Mouse (Mus musculus) spleen, adult 2 months (tissue): ENCODE data around the gene Pcgf1. TPM values are rescaled to one million over a fixed set of nuclear protein-coding genes. Genes with fewer than 3 reads are reported as not detected.

Experiments used
- DNase-seq, 2 experiments: peaks; one replicate each; pipeline versions ENCODE4 v3.0.0 to v3.0.0-alpha.2; 2012 to 2021; ENCODE audit warnings: low spot score in 2 of 2, low read depth in 1 of 2
- H3K27ac ChIP-seq: fragments of 200-500 bp; 2 replicates; pipeline ENCODE4 v1.5.1; 2012; ENCODE audit warnings: low read length, inconsistent platforms; ENCODE audit not compliant: insufficient read depth
- H3K27me3 ChIP-seq: fragments of 200-500 bp; 2 replicates; pipeline ENCODE4 v1.6.1; 2012; ENCODE audit warnings: mild to moderate bottlenecking, moderate library complexity, low read length, inconsistent platforms; ENCODE audit not compliant: control insufficient read depth, insufficient read depth
- H3K36me3 ChIP-seq: fragments of 200-500 bp; 2 replicates; pipeline ENCODE4 v1.6.1; 2012; ENCODE audit warnings: mild to moderate bottlenecking, low read length, inconsistent platforms; ENCODE audit not compliant: control insufficient read depth, insufficient read depth
- H3K4me1 ChIP-seq: fragments of 200-500 bp; 2 replicates; pipeline ENCODE4 v1.6.1; 2011; ENCODE audit warnings: inconsistent platforms; ENCODE audit not compliant: control insufficient read depth, insufficient read depth, insufficient read length
- H3K4me3 ChIP-seq: fragments of 200-500 bp; 2 replicates; pipeline ENCODE4 v1.5.1; 2011; ENCODE audit warnings: mild to moderate bottlenecking, inconsistent platforms; ENCODE audit not compliant: insufficient read depth, insufficient read length; ENCODE audit errors: extremely low read depth
- CTCF ChIP-seq: fragments of 200-500 bp; IDR thresholded peaks from 2 replicates; pipeline ENCODE4 v1.5.1; 2011; ENCODE audit warnings: mild to moderate bottlenecking, inconsistent platforms; ENCODE audit not compliant: insufficient read depth, insufficient read length, insufficient replicate concordance; ENCODE audit errors: extremely low read depth
- POLR2A ChIP-seq: fragments of 200-500 bp; IDR thresholded peaks from 2 replicates; pipeline ENCODE4 v1.6.1; 2011; ENCODE audit warnings: low read depth, low read length, inconsistent platforms
- WGBS: fragments of 180-500 bp; shearing (Covaris S2); methylation state at CpG from one replicate; pipeline ENCODE4 v1.1.7; 2018; 5-methylcytosine and 5-hydroxymethylcytosine counted together
- polyA plus RNA-seq: library from polyadenylated mRNA; depleted of rRNA; stranded (reverse); fragments of >200 nt; gene quantifications from 2 replicates; pipeline ENCODE4 v1.2.3, GENCODE M21; 2012; rRNA removed

Pcgf1 gene
- polyA plus RNA-seq, 1 experiment = 10.0 TPM

GRCm38 (mm10) chr6:83124851-83125312 is 47.2 kb downstream of the Pcgf1 start:
- peaks cover 20% of the 10 kb centered on the region for H3K4me1 ChIP-seq
- H3K27ac ChIP-seq = peak overlapping the region; percentile 69
- peak; percentile 85 to 94 for DNase-seq
- TF ChIP-seq CTCF (no peak), POLR2A (peak; percentile 26; the same call in 1 of the 2 replicates)
- H3K36me3 ChIP-seq = no peaks in the 10 kb centered on the region
- under 1% methylated on average over 30 of the region's 30 CpGs for WGBS
- H3K27me3 ChIP-seq = no peaks in the 10 kb centered on the region
- peak overlapping the region; percentile 88 for H3K4me3 ChIP-seq

DNA sequence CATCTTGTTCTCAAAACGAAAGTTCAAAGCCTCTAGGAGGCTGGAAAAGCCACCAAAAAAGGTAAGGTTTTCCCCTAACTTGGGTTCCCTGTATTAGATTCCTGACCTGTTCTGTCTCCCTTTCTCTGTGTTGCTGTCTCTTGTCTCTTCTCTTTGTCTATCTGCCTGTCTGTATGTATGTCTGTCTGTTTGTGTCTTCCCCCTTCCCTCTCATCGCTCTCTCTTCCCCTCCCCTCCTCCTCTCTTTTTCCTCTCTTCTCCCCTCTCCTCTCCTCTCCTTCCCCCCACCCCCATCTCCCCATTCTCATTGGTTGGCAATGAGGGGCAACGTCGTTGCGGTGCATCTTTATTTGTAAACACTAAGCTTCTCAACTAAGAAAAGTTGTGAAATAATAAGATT is 47.7 kb downstream of the Pcgf1 start, which contains the start of gene Ino80b:
Gene Ino80b, minus strand, starts transcription at position 101 of the 400 bp plus-strand sequence.
- no peak for DNase-seq
- 36% methylated on average over 5 of the region's 5 CpGs for WGBS

DNA sequence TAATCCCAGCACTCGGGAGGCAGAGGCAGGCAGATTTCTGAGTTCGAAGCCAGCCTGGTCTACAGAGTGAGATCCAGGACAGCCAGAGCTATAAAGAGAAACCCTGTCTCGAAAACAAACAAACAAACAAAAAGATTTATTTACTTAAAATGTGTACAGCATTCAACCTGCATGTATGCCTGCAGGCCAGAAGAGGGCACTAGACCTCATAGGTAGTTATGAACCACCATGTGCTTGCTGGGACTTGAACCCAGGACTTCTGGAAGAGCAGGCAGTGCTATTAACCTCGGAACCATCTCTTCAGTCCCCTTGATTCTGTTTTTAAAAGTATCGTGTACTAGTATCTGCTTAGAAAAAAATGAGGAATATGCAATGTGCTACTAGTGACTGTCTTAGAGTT is 49.8 kb downstream of the Pcgf1 start:
- WGBS = 95% methylated on average over 5 of the region's 5 CpGs
- no peak for DNase-seq
- Histone ChIP-seq H3K36me3 (no peaks in the 10 kb centered on the region), H3K4me1 (peaks cover 9% of the 10 kb centered on the region; the same call in 1 of the 2 replicates), H3K27me3 (0 out of 2 replicates have a peak, but pooled peaks cover 1% of the 10 kb centered on the region), H3K27ac (no peak overlapping the region), H3K4me3 (no peak overlapping the region)
- TF ChIP-seq CTCF (no peak), POLR2A (no peak)

More for the DNA sequence above, 47.7 kb downstream of the Pcgf1 start, which contains the start of gene Ino80b:
- Histone ChIP-seq H3K4me1 (peaks cover 17% of the 10 kb centered on the region), H3K27ac (peak within 1 kb of the TSS; percentile 69), H3K36me3 (no peaks in the 10 kb centered on the region), H3K27me3 (no peaks in the 10 kb centered on the region), H3K4me3 (peak within 1 kb of the TSS; percentile 88)
- TF ChIP-seq POLR2A (no peak), CTCF (no peak)

Other genes starting within 250 kb of the Pcgf1 start
- gene Sema4f, start 138.1 kb upstream of the Pcgf1 start, polyA plus RNA-seq = 3.2 TPM in 2 replicates
- gene M1ap, start 131.0 kb upstream of the Pcgf1 start, polyA plus RNA-seq = 2.6 and 2.8 TPM in 2 replicates
- gene Dok1, start 44.4 kb upstream of the Pcgf1 start, polyA plus RNA-seq = 22.6 and 23.8 TPM in 2 replicates
- 3.1 and 3.5 TPM in 2 replicates for gene Loxl3, start 43.7 kb upstream of the Pcgf1 start, polyA plus RNA-seq
- 582 and 730 TPM in 2 replicates for gene Aup1, start 23.3 kb upstream of the Pcgf1 start, polyA plus RNA-seq
- gene Htra2, start 22.6 kb upstream of the Pcgf1 start, polyA plus RNA-seq = 59.1 and 69.0 TPM in 2 replicates
- 2.7 and 2.8 TPM in 2 replicates for gene Dqx1, start 20.0 kb upstream of the Pcgf1 start, polyA plus RNA-seq
- 0.11 and 0.16 TPM in 2 replicates for gene Tlx2, start 7.6 kb upstream of the Pcgf1 start, polyA plus RNA-seq
- gene Lbx2, start 8.5 kb downstream of the Pcgf1 start, polyA plus RNA-seq = 2.8 and 3.9 TPM in 2 replicates
- gene Ccdc142, start 23.7 kb downstream of the Pcgf1 start, polyA plus RNA-seq = 12.3 and 17.0 TPM in 2 replicates
- 6.1 and 6.5 TPM in 2 replicates for gene Gm42688, start 23.7 kb downstream of the Pcgf1 start, polyA plus RNA-seq
- 35.0 and 39.7 TPM in 2 replicates for gene Mrpl53, start 31.2 kb downstream of the Pcgf1 start, polyA plus RNA-seq
- gene Mogs, start 37.6 kb downstream of the Pcgf1 start, polyA plus RNA-seq = 54.5 and 67.2 TPM in 2 replicates
- 83.4 and 95.3 TPM in 2 replicates for gene Wbp1, start 43.7 kb downstream of the Pcgf1 start, polyA plus RNA-seq
- 27.1 and 53.4 TPM in 2 replicates for gene Ino80b, start 47.6 kb downstream of the Pcgf1 start, polyA plus RNA-seq
- 3.6 and 5.7 TPM in 2 replicates for gene Rtkn, start 57.6 kb downstream of the Pcgf1 start, polyA plus RNA-seq
- gene Wdr54, start 78.5 kb downstream of the Pcgf1 start, polyA plus RNA-seq = 0.77 and 1.6 TPM in 2 replicates
- 0.04 and 0.05 TPM in 2 replicates for gene 1700003E16Rik, start 78.5 kb downstream of the Pcgf1 start, polyA plus RNA-seq
- gene Dctn1, start 88.1 kb downstream of the Pcgf1 start, polyA plus RNA-seq = 69.0 and 85.6 TPM in 2 replicates
- gene Slc4a5, start 142.0 kb downstream of the Pcgf1 start, polyA plus RNA-seq = 0.05 and 0.26 TPM in 2 replicates
- gene Mthfd2, start 248.0 kb downstream of the Pcgf1 start, polyA plus RNA-seq = 7.1 and 7.7 TPM in 2 replicates
- 28.3 and 35.1 TPM in 2 replicates for gene Mob1a, start 248.1 kb downstream of the Pcgf1 start, polyA plus RNA-seq